Mouse (Mus musculus) granulocyte monocyte progenitor cell, adult 5-6 weeks (primary cell): ENCODE results near the gene Gm1993. TPM values are rescaled to one million over a fixed set of nuclear protein-coding genes. Genes with fewer than 3 reads are reported as not detected.
"Not testable (repeated sequence)": the region's sequence is repeated elsewhere in the genome, so short reads cannot be mapped to it uniquely, and the experiment has no call there.

ENCODE experiments used
- ATAC-seq: replicated peaks from 2 replicates; pipeline ENCODE4 v1.8.0; 2016; ENCODE audit warnings: mild to moderate bottlenecking, moderate TSS enrichment, inconsistent platforms; ENCODE audit not compliant: poor library complexity, severe bottlenecking
- total RNA-seq, 2 experiments: library from RNA; stranded (forward) in 1 of 2; stranded (reverse) in 1 of 2; fragments of 200-712, 200-1000 nt in 1 of 2; fragments of >200 nt in 1 of 2; fragmentation: Nextera tagmentation in 1 of 2; gene quantifications; 2 replicates each; pipeline ENCODE4 v1.2.3; 2014 to 2017

Gm1993 gene
- total RNA-seq (2014; fragmentation: Nextera tagmentation) (not detected in 2 replicates), total RNA-seq (2017) (not detected in 2 replicates)

DNA sequence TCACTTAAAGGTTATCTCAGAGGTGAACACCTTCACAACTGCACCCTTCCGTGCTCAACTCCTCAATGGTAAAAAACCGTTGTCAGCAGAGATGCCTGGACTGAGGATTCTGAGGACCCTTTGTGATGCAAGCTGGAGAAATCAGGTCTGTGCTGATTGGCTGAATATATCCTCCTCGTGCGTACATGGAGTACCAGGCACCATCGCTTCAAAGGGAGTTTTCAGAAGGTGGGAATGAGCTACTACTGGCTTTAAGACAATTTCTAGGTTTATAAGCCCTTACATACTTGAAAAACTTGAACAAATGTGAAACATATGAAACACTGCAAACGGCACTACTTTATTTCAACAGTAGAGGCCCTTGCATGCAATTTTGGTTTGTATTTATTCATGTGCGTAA lies at the start of gene Gm1993:
TSS of gene Gm1993 (minus strand) at position 101 of the 400 bp plus-strand sequence.
- not testable (repeated sequence) for ATAC-seq
